Mouse (Mus musculus): ENCODE results near the gene Myo18a. TPM values are rescaled to one million over a fixed set of nuclear protein-coding genes. Genes with fewer than 3 reads are reported as not detected.

Myo18a gene
- polyA plus RNA-seq, 1 experiment from 2014 or later, result 56.3 TPM

GRCm38 (mm10) chr11:77904707-77905106 is 141.7 kb downstream of the Myo18a start:
- H3K4me1 ChIP-seq, result 0 out of 2 replicates have a peak, but pooled peaks cover 9% of the 10 kb centered on the region
- no peaks in the 10 kb centered on the region for H3K36me3 ChIP-seq
- H3K27ac ChIP-seq (replicated peaks), result no peak overlapping the region
- H3K9ac ChIP-seq, result no peak overlapping the region
- H3K27me3 ChIP-seq, result peaks cover 5% of the 10 kb centered on the region; the same call in 1 of the 2 replicates
- 45% methylated on average over 1 of the region's 1 CpGs for WGBS
- ATAC-seq (ENCODE audit: insufficient number of reproducible peaks, low FRiP score, low TSS enrichment, low read depth), result no peak
- H3K4me2 ChIP-seq (replicated peaks), result no peak overlapping the region
- H3K4me3 ChIP-seq (replicated peaks), result no peak overlapping the region
- H3K9me3 ChIP-seq (replicated peaks), result no peaks in the 10 kb centered on the region

- Histone ChIP-seq H3K9me3 (replicated peaks) (no peaks in the 10 kb centered on the region), H3K4me2 (replicated peaks) (no peak overlapping the region), H3K9ac (no peak overlapping the region), H3K36me3 (no peaks in the 10 kb centered on the region), H3K4me3 (replicated peaks) (no peak overlapping the region), H3K27ac (replicated peaks) (no peak overlapping the region), H3K4me1 (peaks cover 11% of the 10 kb centered on the region; the same call in 1 of the 2 replicates), H3K27me3 (peaks cover 7% of the 10 kb centered on the region; the same call in 1 of the 2 replicates)
- 36% methylated on average over 19 of the region's 19 CpGs for WGBS
- ATAC-seq (ENCODE audit: insufficient number of reproducible peaks, low FRiP score, low TSS enrichment, low read depth), result no peak
Observed at GRCm38 (mm10) chr11:77906097-77906687, 143.1 kb downstream of the Myo18a start.

- 21% methylated on average over 9 of the region's 9 CpGs for WGBS
- no peak for ATAC-seq (ENCODE audit: insufficient number of reproducible peaks, low FRiP score, low TSS enrichment, low read depth)
- H3K4me1 ChIP-seq, result peaks cover 8% of the 10 kb centered on the region; the same call in 1 of the 2 replicates
- H3K27me3 ChIP-seq, result peaks cover 7% of the 10 kb centered on the region; the same call in 1 of the 2 replicates
- H3K9me3 ChIP-seq (replicated peaks), result no peaks in the 10 kb centered on the region
- no peak overlapping the region for H3K9ac ChIP-seq
- H3K36me3 ChIP-seq, result no peaks in the 10 kb centered on the region
- H3K4me3 ChIP-seq (replicated peaks), result no peak overlapping the region
- H3K27ac ChIP-seq (replicated peaks), result no peak overlapping the region
- H3K4me2 ChIP-seq (replicated peaks), result no peak overlapping the region
Observed at GRCm38 (mm10) chr11:77906747-77907174, 143.7 kb downstream of the Myo18a start.

- Histone ChIP-seq H3K36me3 (no peaks in the 10 kb centered on the region), H3K4me1 (peaks cover 11% of the 10 kb centered on the region), H3K4me3 (replicated peaks) (no peak overlapping the region), H3K27me3 (peaks cover 21% of the 10 kb centered on the region), H3K27ac (replicated peaks) (no peak overlapping the region), H3K9me3 (replicated peaks) (no peaks in the 10 kb centered on the region), H3K9ac (no peak overlapping the region), H3K4me2 (replicated peaks) (no peak overlapping the region)
- 80% methylated on average over 4 of the region's 4 CpGs for WGBS
- no peak for ATAC-seq (ENCODE audit: insufficient number of reproducible peaks, low FRiP score, low TSS enrichment, low read depth)
Observed at GRCm38 (mm10) chr11:77908468-77908867, 145.4 kb downstream of the Myo18a start.

GRCm38 (mm10) chr11:77909376-77909775 is 146.3 kb downstream of the Myo18a start:
- peaks cover 11% of the 10 kb centered on the region for H3K4me1 ChIP-seq
- 34% methylated on average over 5 of the region's 5 CpGs for WGBS
- no peaks in the 10 kb centered on the region for H3K36me3 ChIP-seq
- H3K27ac ChIP-seq (replicated peaks), result no peak overlapping the region
- H3K9ac ChIP-seq, result no peak overlapping the region
- no peaks in the 10 kb centered on the region for H3K9me3 ChIP-seq (replicated peaks)
- H3K27me3 ChIP-seq, result peaks cover 30% of the 10 kb centered on the region
- no peak overlapping the region for H3K4me3 ChIP-seq (replicated peaks)
- ATAC-seq (ENCODE audit: insufficient number of reproducible peaks, low FRiP score, low TSS enrichment, low read depth), result no peak
- H3K4me2 ChIP-seq (replicated peaks), result no peak overlapping the region

GRCm38 (mm10) chr11:77909776-77910175 is 146.7 kb downstream of the Myo18a start:
- ATAC-seq (ENCODE audit: insufficient number of reproducible peaks, low FRiP score, low TSS enrichment, low read depth), result no peak
- Histone ChIP-seq H3K4me2 (replicated peaks) (no peak overlapping the region), H3K4me3 (replicated peaks) (no peak overlapping the region), H3K27ac (replicated peaks) (no peak overlapping the region), H3K4me1 (peaks cover 14% of the 10 kb centered on the region), H3K36me3 (no peaks in the 10 kb centered on the region), H3K27me3 (peaks cover 34% of the 10 kb centered on the region), H3K9ac (no peak overlapping the region), H3K9me3 (replicated peaks) (no peaks in the 10 kb centered on the region)
- WGBS, result 24% methylated on average over 6 of the region's 6 CpGs

GRCm38 (mm10) chr11:77913505-77913904 is 150.5 kb downstream of the Myo18a start:
- 53% methylated on average over 6 of the region's 6 CpGs for WGBS
- Histone ChIP-seq H3K9ac (no peak overlapping the region), H3K36me3 (no peaks in the 10 kb centered on the region), H3K9me3 (replicated peaks) (no peaks in the 10 kb centered on the region), H3K27me3 (peaks cover 62% of the 10 kb centered on the region), H3K27ac (replicated peaks) (no peak overlapping the region), H3K4me3 (replicated peaks) (no peak overlapping the region), H3K4me1 (peaks cover 25% of the 10 kb centered on the region), H3K4me2 (replicated peaks) (no peak overlapping the region)
- no peak for ATAC-seq (ENCODE audit: insufficient number of reproducible peaks, low FRiP score, low TSS enrichment, low read depth)

- ATAC-seq (ENCODE audit: insufficient number of reproducible peaks, low FRiP score, low TSS enrichment, low read depth), result no peak
- Histone ChIP-seq H3K9me3 (replicated peaks) (no peaks in the 10 kb centered on the region), H3K4me1 (peaks cover 25% of the 10 kb centered on the region), H3K27ac (replicated peaks) (no peak overlapping the region), H3K9ac (no peak overlapping the region), H3K36me3 (no peaks in the 10 kb centered on the region), H3K4me3 (replicated peaks) (no peak overlapping the region), H3K4me2 (replicated peaks) (no peak overlapping the region), H3K27me3 (peaks cover 60% of the 10 kb centered on the region)
- 7% methylated on average over 32 of the region's 32 CpGs for WGBS
Observed at GRCm38 (mm10) chr11:77914598-77915260, 151.7 kb downstream of the Myo18a start.

Other genes with a start within 250 kb of the Myo18a start
- gene Abhd15, start 248.1 kb upstream of the Myo18a start, polyA plus RNA-seq (2015; fragmentation: Nextera tagmentation; extraction: Ambion mirVana), result 3.5 and 3.9 TPM in 2 replicates
- 61.8 and 63.9 TPM in 2 replicates for gene Trp53i13, start 247.3 kb upstream of the Myo18a start, polyA plus RNA-seq (2015; fragmentation: Nextera tagmentation; extraction: Ambion mirVana)
- 0.29 and 0.39 TPM in 2 replicates for gene Gm10392, start 244.0 kb upstream of the Myo18a start, polyA plus RNA-seq (2015; fragmentation: Nextera tagmentation; extraction: Ambion mirVana)
- 13.7 and 15.1 TPM in 2 replicates for gene Taok1, start 155.4 kb upstream of the Myo18a start, polyA plus RNA-seq (2015; fragmentation: Nextera tagmentation; extraction: Ambion mirVana)
- gene Nufip2, start 77.1 kb upstream of the Myo18a start, polyA plus RNA-seq (2015; fragmentation: Nextera tagmentation; extraction: Ambion mirVana), result 5.1 and 5.2 TPM in 2 replicates
- 6.0 and 7.2 TPM in 2 replicates for gene Cryba1, start 38.0 kb upstream of the Myo18a start, polyA plus RNA-seq (2015; fragmentation: Nextera tagmentation; extraction: Ambion mirVana)
- 1.3 and 1.4 TPM in 2 replicates for gene Gm10277, start 24.5 kb downstream of the Myo18a start, polyA plus RNA-seq (2015; fragmentation: Nextera tagmentation; extraction: Ambion mirVana)
- gene Pipox, start 130.8 kb downstream of the Myo18a start, polyA plus RNA-seq (2015; fragmentation: Nextera tagmentation; extraction: Ambion mirVana), result 0.45 and 1.0 TPM in 2 replicates
- gene Sez6, start 167.6 kb downstream of the Myo18a start, polyA plus RNA-seq (2015; fragmentation: Nextera tagmentation; extraction: Ambion mirVana), result 0.60 and 1.3 TPM in 2 replicates
- 16.8 and 18.4 TPM in 2 replicates for gene Phf12, start 219.5 kb downstream of the Myo18a start, polyA plus RNA-seq (2015; fragmentation: Nextera tagmentation; extraction: Ambion mirVana)

Data from embryonic facial prominence, embryonic 15.5 days (tissue).